Mouse (Mus musculus): ENCODE measurements at regions not wholly inside any gene's neighbourhood (a gene's known extent, or its start where the extent isn't known, plus 50 kb on each side); places are given as distances from the start of the nearest gene placed in this dataset.

- DNase-seq (ENCODE audit: low spot score in 2 of 2), result no peak
These were observed 245.9 kb upstream of the Zmiz1 start for GRCm38 (mm10) chr14:25213056-25213455.

GRCm38 (mm10) chr14:25223091-25223490 is 235.9 kb upstream of the Zmiz1 start:
- DNase-seq (ENCODE audit: low spot score in 2 of 2), result no peak

- DNase-seq (ENCODE audit: low spot score in 2 of 2), result no peak
These were observed 233.8 kb upstream of the Zmiz1 start for GRCm38 (mm10) chr14:25225214-25225613.

- DNase-seq (ENCODE audit: low spot score in 2 of 2), result peak; percentile 74 to 92
These were observed 232.7 kb upstream of the Zmiz1 start for GRCm38 (mm10) chr14:25226155-25226839.

- no peak for DNase-seq (ENCODE audit: low spot score in 2 of 2)
These were observed 232.0 kb upstream of the Zmiz1 start for GRCm38 (mm10) chr14:25226840-25227506.

GRCm38 (mm10) chr14:25228321-25229047 is 230.5 kb upstream of the Zmiz1 start:
- no peak for DNase-seq (ENCODE audit: low spot score in 2 of 2)

- DNase-seq (ENCODE audit: low spot score in 2 of 2), result no peak
These were observed 229.4 kb upstream of the Zmiz1 start for GRCm38 (mm10) chr14:25229569-25229968.

GRCm38 (mm10) chr14:25231881-25232280 is 227.1 kb upstream of the Zmiz1 start:
- DNase-seq (ENCODE audit: low spot score in 2 of 2), result no peak

GRCm38 (mm10) chr14:25236421-25236973 is 222.5 kb upstream of the Zmiz1 start:
- DNase-seq (ENCODE audit: low spot score in 2 of 2), result peak in 1 of 2 experiments; percentile 74

- no peak for DNase-seq (ENCODE audit: low spot score in 2 of 2)
These were observed 219.5 kb upstream of the Zmiz1 start for GRCm38 (mm10) chr14:25239335-25239960.

GRCm38 (mm10) chr14:25242753-25243152 is 216.2 kb upstream of the Zmiz1 start:
- no peak for DNase-seq (ENCODE audit: low spot score in 2 of 2)

- no peak for DNase-seq (ENCODE audit: low spot score in 2 of 2)
These were observed 215.7 kb upstream of the Zmiz1 start for GRCm38 (mm10) chr14:25243289-25243688.

- no peak for DNase-seq (ENCODE audit: low spot score in 2 of 2)
These were observed 215.3 kb upstream of the Zmiz1 start for GRCm38 (mm10) chr14:25243698-25244097.

- DNase-seq (ENCODE audit: low spot score in 2 of 2), result no peak
These were observed 214.1 kb upstream of the Zmiz1 start for GRCm38 (mm10) chr14:25244841-25245240.

- DNase-seq (ENCODE audit: low spot score in 2 of 2), result no peak
These were observed 213.3 kb upstream of the Zmiz1 start for GRCm38 (mm10) chr14:25245691-25246090.

GRCm38 (mm10) chr14:25248941-25249340 is 210.0 kb upstream of the Zmiz1 start:
- no peak for DNase-seq (ENCODE audit: low spot score in 2 of 2)

- DNase-seq (ENCODE audit: low spot score in 2 of 2), result no peak
These were observed 205.8 kb upstream of the Zmiz1 start for GRCm38 (mm10) chr14:25253016-25253850.

- DNase-seq (ENCODE audit: low spot score in 2 of 2), result no peak
These were observed 195.9 kb upstream of the Zmiz1 start for GRCm38 (mm10) chr14:25263121-25263520.

- no peak for DNase-seq (ENCODE audit: low spot score in 2 of 2)
These were observed 192.1 kb upstream of the Zmiz1 start for GRCm38 (mm10) chr14:25266846-25267245.

GRCm38 (mm10) chr14:25268090-25268631 is 190.8 kb upstream of the Zmiz1 start:
- no peak for DNase-seq (ENCODE audit: low spot score in 2 of 2)

All from left cerebral cortex, adult 8-10 months (tissue).